Mouse (Mus musculus): ENCODE measurements at regions not wholly inside any gene's neighbourhood (a gene's known extent, or its start where the extent isn't known, plus 50 kb on each side); places are given as distances from the start of the nearest gene placed in this dataset.

DNA sequence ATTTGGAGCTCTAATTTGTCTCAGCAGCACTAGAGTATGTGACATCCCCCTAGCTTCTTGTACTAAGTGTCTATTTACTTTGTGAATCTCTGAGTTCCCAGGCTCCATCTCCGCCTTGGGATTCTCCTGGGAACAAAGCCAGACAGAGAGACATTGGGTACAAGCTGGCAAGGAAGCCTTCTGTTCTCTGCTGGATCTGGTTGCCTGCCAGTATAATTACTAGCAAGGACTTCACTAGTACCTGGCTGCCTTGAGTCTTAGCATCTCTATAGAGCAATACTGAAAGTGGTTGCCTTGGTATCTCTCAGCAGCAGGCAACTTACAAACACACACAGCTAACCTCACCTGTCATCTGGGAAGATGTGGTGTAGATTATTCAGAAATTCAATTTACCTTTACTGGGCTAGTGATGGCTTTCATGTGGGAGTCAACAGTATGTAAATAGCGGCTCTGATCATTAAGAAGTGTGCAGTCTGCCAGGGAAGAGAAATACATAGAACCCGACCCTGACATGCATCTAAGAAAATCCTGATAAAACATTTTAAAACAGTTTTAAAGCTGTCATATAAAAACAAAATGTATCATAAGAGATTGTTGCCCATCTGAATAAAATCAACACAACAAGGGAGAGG, 283.8 kb downstream of the Kcns3 start:
- Histone ChIP-seq H3K36me3 (no peaks in the 10 kb centered on the region), H3K4me2 (no peak overlapping the region), H3K4me3 (replicated peaks) (no peak overlapping the region), H3K9me3 (replicated peaks) (no peaks in the 10 kb centered on the region), H3K4me1 (peaks cover 4% of the 10 kb centered on the region; the same call in 1 of the 2 replicates), H3K9ac (no peak overlapping the region), H3K27ac (no peak overlapping the region), H3K27me3 (no peaks in the 10 kb centered on the region)
- ATAC-seq (replicated peaks; ENCODE audit: low FRiP score), result no peak
- 68% methylated on average over 3 of the region's 3 CpGs for WGBS

DNA sequence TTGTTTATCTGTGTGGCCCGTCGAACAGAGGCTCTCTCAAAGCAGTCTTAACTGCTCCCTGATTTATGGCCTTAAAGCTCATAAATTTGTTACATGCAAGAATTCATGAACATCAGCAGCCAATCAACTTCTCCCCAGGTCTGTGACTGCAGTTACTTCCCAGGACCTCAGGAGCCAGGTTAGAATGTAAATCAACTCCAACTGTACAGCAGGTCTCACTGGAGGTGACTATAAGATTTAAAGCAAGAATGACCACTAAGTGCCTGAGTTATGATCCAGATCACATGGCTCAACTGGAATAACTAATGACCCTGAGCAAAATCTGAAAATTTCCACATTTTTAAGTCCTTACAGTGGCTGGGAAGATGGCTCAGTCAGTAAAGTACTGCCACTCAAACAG, 285.6 kb downstream of the Kcns3 start:
- Histone ChIP-seq H3K4me2 (no peak overlapping the region), H3K9ac (no peak overlapping the region), H3K4me1 (peaks cover 4% of the 10 kb centered on the region; the same call in 1 of the 2 replicates), H3K9me3 (replicated peaks) (no peaks in the 10 kb centered on the region), H3K36me3 (no peaks in the 10 kb centered on the region), H3K27me3 (no peaks in the 10 kb centered on the region), H3K4me3 (replicated peaks) (no peak overlapping the region), H3K27ac (peak overlapping the region; percentile 7; the same call in 1 of the 2 replicates)
- WGBS, result 8% methylated on average over 2 of the region's 2 CpGs
- peak; percentile 84 for ATAC-seq (replicated peaks; ENCODE audit: low FRiP score)

DNA sequence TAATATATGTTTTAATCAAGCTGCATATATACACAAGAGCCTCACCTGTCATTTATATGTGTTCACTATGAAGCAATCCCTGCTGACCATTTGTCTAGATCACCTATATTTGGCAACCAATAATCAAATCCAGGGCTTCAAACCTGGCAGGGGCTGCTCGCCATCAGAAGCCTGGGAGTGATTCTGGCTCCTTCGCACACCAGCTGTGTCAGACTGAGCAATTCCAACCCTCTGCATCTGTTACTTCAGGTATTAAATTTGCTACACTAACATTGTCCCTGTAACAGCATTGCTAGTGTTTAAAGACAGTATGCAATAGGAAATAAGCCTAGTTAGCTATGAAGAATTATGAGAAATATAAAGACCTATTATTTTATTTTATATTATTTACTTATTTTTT, 330.5 kb downstream of the Kcns3 start:
- WGBS, result 93% methylated on average over 2 of the region's 2 CpGs
- no peak overlapping the region for H3K4me3 ChIP-seq (replicated peaks)

DNA sequence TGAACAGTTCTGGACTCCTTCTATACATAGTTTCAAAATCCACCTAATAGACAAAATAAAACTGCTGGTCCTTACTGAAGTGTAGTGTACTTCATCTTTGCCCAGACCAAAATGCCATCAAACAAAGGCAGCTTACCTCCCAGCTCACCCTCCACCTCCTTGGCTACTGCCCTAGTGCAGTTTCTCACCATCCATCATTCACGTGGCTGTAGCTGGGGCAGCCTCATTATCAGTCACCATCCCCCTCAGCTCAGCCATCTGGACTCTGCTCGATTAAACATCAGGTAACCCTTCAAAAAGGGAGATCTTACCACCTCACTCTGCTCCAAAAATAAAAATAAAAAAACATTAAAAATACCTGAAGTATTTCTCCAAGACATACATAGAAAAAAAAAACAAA, 332.8 kb downstream of the Kcns3 start:
- no peak for ATAC-seq (replicated peaks; ENCODE audit: low FRiP score)
- Histone ChIP-seq H3K4me2 (no peak overlapping the region), H3K4me1 (no peaks in the 10 kb centered on the region), H3K9ac (no peak overlapping the region), H3K27ac (no peak overlapping the region), H3K4me3 (replicated peaks) (no peak overlapping the region), H3K9me3 (replicated peaks) (no peaks in the 10 kb centered on the region), H3K27me3 (no peaks in the 10 kb centered on the region), H3K36me3 (no peaks in the 10 kb centered on the region)
- WGBS, result 34% methylated on average over 2 of the region's 2 CpGs

More for the DNA sequence above, 330.5 kb downstream of the Kcns3 start:
- no peaks in the 10 kb centered on the region for H3K27me3 ChIP-seq
- H3K9me3 ChIP-seq (replicated peaks), result no peaks in the 10 kb centered on the region
- H3K36me3 ChIP-seq, result no peaks in the 10 kb centered on the region
- H3K4me2 ChIP-seq, result no peak overlapping the region
- H3K27ac ChIP-seq, result no peak overlapping the region
- H3K9ac ChIP-seq, result no peak overlapping the region
- H3K4me1 ChIP-seq, result no peaks in the 10 kb centered on the region
- ATAC-seq (replicated peaks; ENCODE audit: low FRiP score), result no peak

DNA sequence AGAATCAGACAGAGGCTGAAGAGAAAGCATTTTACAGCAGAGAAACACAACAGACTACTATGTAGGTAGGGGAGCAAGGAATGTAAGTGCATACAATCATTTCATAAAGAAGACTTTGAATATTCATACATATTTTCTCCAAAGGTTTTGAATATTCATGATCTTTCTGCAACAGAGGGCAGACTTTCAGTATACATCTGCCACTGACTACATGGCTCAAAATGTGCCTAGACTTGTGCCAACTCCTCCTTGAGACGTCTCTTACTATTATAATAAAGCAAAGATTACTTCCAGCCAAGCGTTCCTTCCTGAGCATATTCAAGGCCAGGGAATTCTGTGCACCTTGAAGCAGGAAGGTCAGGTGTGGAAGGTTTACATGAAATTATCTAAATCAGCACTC, 333.3 kb downstream of the Kcns3 start:
- no peaks in the 10 kb centered on the region for H3K4me1 ChIP-seq
- no peak overlapping the region for H3K4me3 ChIP-seq (replicated peaks)
- H3K9me3 ChIP-seq (replicated peaks), result no peaks in the 10 kb centered on the region
- no peak overlapping the region for H3K9ac ChIP-seq
- H3K27me3 ChIP-seq, result no peaks in the 10 kb centered on the region
- no peak overlapping the region for H3K27ac ChIP-seq
- H3K36me3 ChIP-seq, result no peaks in the 10 kb centered on the region
- no peak for ATAC-seq (replicated peaks; ENCODE audit: low FRiP score)
- no peak overlapping the region for H3K4me2 ChIP-seq
- WGBS, result 88% methylated on average over 2 of the region's 2 CpGs

DNA sequence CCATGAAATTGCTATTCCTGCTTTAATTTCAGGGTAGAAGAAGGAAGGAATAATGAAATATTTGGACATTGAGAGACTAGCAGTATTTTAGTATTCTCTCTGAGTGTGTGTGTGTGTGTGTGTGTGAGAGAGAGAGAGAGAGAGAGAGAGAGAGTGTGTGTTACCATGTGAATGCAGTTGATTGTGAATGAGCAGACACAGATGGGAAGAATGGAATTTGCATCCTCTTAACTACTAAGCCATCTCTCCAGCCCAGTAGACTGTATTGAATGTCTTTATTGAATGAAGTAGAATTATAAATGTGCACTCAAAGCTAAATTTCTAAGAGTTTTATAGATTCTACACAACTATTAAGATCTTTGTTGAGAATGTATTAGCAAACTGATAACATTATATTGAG, 340.3 kb downstream of the Kcns3 start:
- H3K9ac ChIP-seq, result no peak overlapping the region
- H3K27ac ChIP-seq, result no peak overlapping the region
- no peaks in the 10 kb centered on the region for H3K27me3 ChIP-seq
- ATAC-seq (replicated peaks; ENCODE audit: low FRiP score), result no peak
- no peaks in the 10 kb centered on the region for H3K4me1 ChIP-seq
- H3K4me3 ChIP-seq (replicated peaks), result no peak overlapping the region
- H3K9me3 ChIP-seq (replicated peaks), result no peaks in the 10 kb centered on the region
- H3K36me3 ChIP-seq, result no peaks in the 10 kb centered on the region
- no peak overlapping the region for H3K4me2 ChIP-seq

DNA sequence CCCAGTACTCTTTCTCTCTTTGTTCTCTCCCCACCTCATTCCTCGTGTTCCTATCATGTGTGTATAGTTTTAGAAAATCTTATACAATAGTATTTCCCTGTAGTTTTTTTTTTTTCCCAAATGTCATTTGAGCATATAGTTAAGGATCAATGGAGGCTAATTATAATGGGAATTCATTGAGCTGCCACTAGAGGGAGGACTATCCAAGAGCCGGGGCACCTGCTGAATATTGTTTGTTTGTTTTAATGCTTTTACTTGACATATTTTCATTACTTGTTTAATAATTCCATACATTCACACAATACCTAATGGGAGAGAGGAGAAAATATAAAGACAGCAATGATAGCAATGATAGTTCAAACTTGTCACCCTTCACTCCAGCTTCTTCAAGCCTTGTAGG, 346.4 kb downstream of the Kcns3 start:
- H3K4me1 ChIP-seq, result no peaks in the 10 kb centered on the region

More for the DNA sequence above, 346.4 kb downstream of the Kcns3 start:
- ATAC-seq (replicated peaks; ENCODE audit: low FRiP score), result no peak
- 56% methylated on average over 2 of the region's 2 CpGs for WGBS
- H3K27me3 ChIP-seq, result no peaks in the 10 kb centered on the region
- H3K4me2 ChIP-seq, result no peak overlapping the region
- H3K27ac ChIP-seq, result no peak overlapping the region
- no peak overlapping the region for H3K4me3 ChIP-seq (replicated peaks)
- no peaks in the 10 kb centered on the region for H3K9me3 ChIP-seq (replicated peaks)
- no peaks in the 10 kb centered on the region for H3K36me3 ChIP-seq
- H3K9ac ChIP-seq, result no peak overlapping the region
